In the genomic region with DNA sequence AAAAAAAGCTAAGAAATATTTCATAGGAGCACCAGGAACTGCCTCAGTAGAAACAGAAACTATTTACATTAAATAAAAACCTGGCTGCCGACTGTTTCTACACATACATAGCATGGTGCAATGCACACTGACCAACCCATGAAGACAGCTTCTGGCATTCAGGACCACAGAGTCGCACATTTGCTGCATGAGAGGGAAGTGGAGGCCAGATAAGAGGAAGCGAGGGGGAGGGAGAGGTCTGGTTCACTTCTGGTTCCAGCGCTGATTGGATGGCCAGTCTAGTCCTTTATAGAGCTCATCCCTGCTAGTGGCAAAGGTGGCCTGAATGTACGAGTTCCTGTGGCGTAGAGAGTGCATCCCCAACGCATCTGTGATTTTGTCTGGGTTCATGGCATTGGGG, we compare ENCODE assay signal across 19 mouse cellular contexts. TPM values are rescaled to one million over a fixed set of nuclear protein-coding genes. Genes with fewer than 3 reads are reported as not detected.
DNase-seq lines count a peak whose midpoint lies in the region; ATAC-seq lines count a peak whose summit lies in the region.
"Had no signal": no experiment of that assay in that cellular context is flagged by ENCODE, and none has a peak within 500 bp of the region (broad histone marks: within the 10 kb centered on the region; RNA-seq: fewer than 3 reads in every experiment).

No protein-coding gene starts in this region.

- ATAC-seq in common myeloid progenitor, adult 5-6 weeks (replicated peaks; ENCODE audit: low read depth, poor library complexity, severe bottlenecking), result peak; percentile 74
- peak; percentile 87 for ATAC-seq in megakaryocyte progenitor cell, adult 5-6 weeks (replicated peaks; ENCODE audit: poor library complexity)
- ATAC-seq: forebrain, embryonic 15.5 days; hindbrain, embryonic 16.5 days; intestine, embryonic 15.5 days had no signal

- DNase-seq in heart, adult 11 months, result peak; percentile 85
- DNase-seq in heart, postnatal 10 days, result no peak
- DNase-seq in frontal cortex, postnatal 36 days (ENCODE audit: low spot score in 2 of 2), result no peak
- DNase-seq in adrenal gland, adult 8-10 months, result no peak
- DNase-seq: adrenal gland, adult 2 months; adrenal gland, postnatal 25 days; cerebellum, adult 11-12 months; cerebellum, adult 8-10 months; cerebellum, postnatal 10 days; cerebellum, postnatal 36 days; gastrocnemius, postnatal 14 days; heart, adult 2 months; heart, postnatal 36 days; kidney, adult 11 months had no signal

- intact Hi-C loops in heart, postnatal 10 days (cut with DNase I), result no loop called here

RNA-seq across cellular contexts. Expression of a gene that starts 16.6 kb away (rescaled TPM):
- 10 to 100 TPM; 47.4 to 48.9 TPM for total RNA-seq in heart, postnatal 10 days (2021)
- 26.9 and 30.8 TPM in 2 replicates for total RNA-seq in common myeloid progenitor, adult 5-6 weeks (2017)
- total RNA-seq in megakaryocyte progenitor cell, adult 5-6 weeks (2015), result 12.3 and 18.0 TPM in 2 replicates
- total RNA-seq in megakaryocyte progenitor cell, adult 5-6 weeks (2017), result 18.9 and 23.0 TPM in 2 replicates
- total RNA-seq in adrenal gland, adult 8-10 months (2022), result 10 to 100 TPM; 52.3 to 61.4 (median 58.1) TPM

RNA-seq across cellular contexts. Expression of a gene that starts 32.5 kb away (rescaled TPM):
- total RNA-seq in heart, postnatal 10 days (2021), result 10 to 100 TPM; 22.4 to 30.1 TPM
- total RNA-seq in common myeloid progenitor, adult 5-6 weeks (2017), result 21.7 and 24.3 TPM in 2 replicates
- 10.8 and 16.0 TPM in 2 replicates for total RNA-seq in megakaryocyte progenitor cell, adult 5-6 weeks (2015)
- total RNA-seq in megakaryocyte progenitor cell, adult 5-6 weeks (2017), result 7.7 and 18.9 TPM in 2 replicates
- 10 to 100 TPM; 29.6 to 33.3 (median 31.6) TPM for total RNA-seq in adrenal gland, adult 8-10 months (2022)
